Mouse (Mus musculus) hindbrain, embryonic 10.5 days (tissue): ENCODE results near the gene Serpinb1c. TPM values are rescaled to one million over a fixed set of nuclear protein-coding genes. Genes with fewer than 3 reads are reported as not detected.
"Not testable (repeated sequence)": the region's sequence is repeated elsewhere in the genome, so short reads cannot be mapped to it uniquely, and the experiment has no call there.

ENCODE experiments used
- DNase-seq: peaks from one replicate; pipeline ENCODE4 v3.0.0-alpha.2; 2017; ENCODE audit warnings: low spot score
- H3K27ac ChIP-seq: fragments of 300-500 bp; sonication (generic); 2 replicates; pipeline ENCODE4 v1.5.1; 2016; ENCODE audit warnings: mild to moderate bottlenecking, moderate library complexity
- H3K27me3 ChIP-seq: fragments of 300-500 bp; sonication (generic); 2 replicates; pipeline ENCODE4 v1.6.1; 2016; ENCODE audit warnings: mild to moderate bottlenecking; ENCODE audit not compliant: poor library complexity, insufficient read depth, severe bottlenecking
- H3K36me3 ChIP-seq: fragments of 300-500 bp; sonication (generic); 2 replicates; pipeline ENCODE4 v1.6.1; 2016; ENCODE audit warnings: mild to moderate bottlenecking, moderate library complexity
- H3K4me1 ChIP-seq: fragments of 300-500 bp; sonication (generic); replicated peaks from 2 replicates; pipeline ENCODE4 v1.6.1; 2016; ENCODE audit warnings: mild to moderate bottlenecking
- H3K4me3 ChIP-seq: fragments of 300-500 bp; sonication (generic); 2 replicates; pipeline ENCODE4 v1.5.1; 2016; ENCODE audit warnings: mild to moderate bottlenecking, moderate library complexity
- H3K9me3 ChIP-seq: fragments of 300-500 bp; sonication (generic); 2 replicates; pipeline ENCODE4 v1.6.1; 2016; ENCODE audit warnings: mild to moderate bottlenecking, moderate library complexity
- WGBS: fragments of 180-500 bp; shearing (Covaris S2); methylation state at CpG from one replicate; pipeline ENCODE4 v1.1.7; 2016; 5-methylcytosine and 5-hydroxymethylcytosine counted together
- polyA plus RNA-seq: library from polyadenylated mRNA; unstranded; fragments of >200 nt; fragmentation: Nextera tagmentation; extraction: Ambion mirVana; gene quantifications from 2 replicates; pipeline ENCODE4 v1.2.1, GENCODE M21; 2016

The Serpinb1c gene
- polyA plus RNA-seq, 1 experiment from 2014 or later, result not detected

- WGBS, result 20% methylated on average over 4 of the region's 4 CpGs
- peak; percentile 60 for DNase-seq
- Histone ChIP-seq H3K4me3 (no peak overlapping the region), H3K9me3 (no peaks in the 10 kb centered on the region), H3K27me3 (no peaks in the 10 kb centered on the region), H3K4me1 (no peaks in the 10 kb centered on the region), H3K36me3 (no peaks in the 10 kb centered on the region), H3K27ac (no peak overlapping the region)
These were observed 4.5 kb upstream of the Serpinb1c start for GRCm38 (mm10) chr13:32902481-32903015.

- peak; percentile 47 for DNase-seq
- Histone ChIP-seq H3K4me1 (no peaks in the 10 kb centered on the region), H3K4me3 (no peak overlapping the region), H3K9me3 (no peaks in the 10 kb centered on the region), H3K36me3 (no peaks in the 10 kb centered on the region), H3K27me3 (no peaks in the 10 kb centered on the region), H3K27ac (no peak overlapping the region)
- 27% methylated on average over 2 of the region's 2 CpGs for WGBS
These were observed 2.6 kb upstream of the Serpinb1c start for GRCm38 (mm10) chr13:32900639-32901038.

GRCm38 (mm10) chr13:32899114-32899513 lies 1.1 kb upstream of the Serpinb1c start:
- not testable (repeated sequence) for H3K4me3 ChIP-seq, H3K4me1 ChIP-seq, H3K36me3 ChIP-seq, H3K9me3 ChIP-seq, H3K27me3 ChIP-seq, DNase-seq, H3K27ac ChIP-seq
- 72% methylated on average over 2 of the region's 2 CpGs for WGBS

GRCm38 (mm10) chr13:32896931-32897330 lies 1.1 kb downstream of the Serpinb1c start:
- H3K9me3 ChIP-seq, result no peaks in the 10 kb centered on the region
- no peaks in the 10 kb centered on the region for H3K27me3 ChIP-seq
- H3K36me3 ChIP-seq, result no peaks in the 10 kb centered on the region
- 80% methylated on average over 4 of the region's 4 CpGs for WGBS
- no peaks in the 10 kb centered on the region for H3K4me1 ChIP-seq
- no peak overlapping the region for H3K4me3 ChIP-seq
- H3K27ac ChIP-seq, result no peak overlapping the region
- DNase-seq, result no peak

GRCm38 (mm10) chr13:32884755-32885154 lies 13.3 kb downstream of the Serpinb1c start:
- H3K36me3 ChIP-seq, result no peaks in the 10 kb centered on the region
- no peak overlapping the region for H3K27ac ChIP-seq
- H3K4me3 ChIP-seq, result no peak overlapping the region
- H3K27me3 ChIP-seq, result no peaks in the 10 kb centered on the region
- DNase-seq, result no peak
- no peaks in the 10 kb centered on the region for H3K4me1 ChIP-seq
- H3K9me3 ChIP-seq, result no peaks in the 10 kb centered on the region

- DNase-seq, result no peak
- H3K27ac ChIP-seq, result no peak overlapping the region
- 70% methylated on average over 1 of the region's 1 CpGs for WGBS
- H3K9me3 ChIP-seq, result peaks cover 3% of the 10 kb centered on the region; the same call in 1 of the 2 replicates
- no peak overlapping the region for H3K4me3 ChIP-seq
- H3K36me3 ChIP-seq, result no peaks in the 10 kb centered on the region
- no peaks in the 10 kb centered on the region for H3K4me1 ChIP-seq
- no peaks in the 10 kb centered on the region for H3K27me3 ChIP-seq
These were observed 24.1 kb downstream of the Serpinb1c start for GRCm38 (mm10) chr13:32873862-32874261.

- 82% methylated on average over 5 of the region's 5 CpGs for WGBS
- H3K4me3 ChIP-seq, result no peak overlapping the region
- no peaks in the 10 kb centered on the region for H3K36me3 ChIP-seq
- H3K9me3 ChIP-seq, result no peaks in the 10 kb centered on the region
- no peak for DNase-seq
- H3K27me3 ChIP-seq, result no peaks in the 10 kb centered on the region
- no peak overlapping the region for H3K27ac ChIP-seq
- no peaks in the 10 kb centered on the region for H3K4me1 ChIP-seq
These were observed 29.2 kb downstream of the Serpinb1c start for GRCm38 (mm10) chr13:32868843-32869242.

GRCm38 (mm10) chr13:32868233-32868632 lies 29.8 kb downstream of the Serpinb1c start:
- H3K36me3 ChIP-seq, H3K27ac ChIP-seq, H3K4me3 ChIP-seq, H3K9me3 ChIP-seq, DNase-seq, H3K27me3 ChIP-seq, H3K4me1 ChIP-seq: not testable (repeated sequence)
- 85% methylated on average over 4 of the region's 4 CpGs for WGBS

GRCm38 (mm10) chr13:32867030-32867429 lies 31.0 kb downstream of the Serpinb1c start:
- no peak for DNase-seq
- no peak overlapping the region for H3K27ac ChIP-seq

GRCm38 (mm10) chr13:32866484-32866883 lies 31.5 kb downstream of the Serpinb1c start:
- no peaks in the 10 kb centered on the region for H3K9me3 ChIP-seq
- no peak overlapping the region for H3K27ac ChIP-seq
- no peaks in the 10 kb centered on the region for H3K27me3 ChIP-seq
- H3K4me1 ChIP-seq, result no peaks in the 10 kb centered on the region
- peak; percentile 65 for DNase-seq
- no peaks in the 10 kb centered on the region for H3K36me3 ChIP-seq
- WGBS, result 8% methylated on average over 9 of the region's 9 CpGs
- H3K4me3 ChIP-seq, result no peak overlapping the region

More at GRCm38 (mm10) chr13:32867030-32867429, 31.0 kb downstream of the Serpinb1c start:
- H3K4me1 ChIP-seq, result no peaks in the 10 kb centered on the region
- H3K36me3 ChIP-seq, result no peaks in the 10 kb centered on the region
- H3K9me3 ChIP-seq, result no peaks in the 10 kb centered on the region
- H3K27me3 ChIP-seq, result no peaks in the 10 kb centered on the region
- WGBS, result 59% methylated on average over 2 of the region's 2 CpGs
- no peak overlapping the region for H3K4me3 ChIP-seq

GRCm38 (mm10) chr13:32865591-32865990 lies 32.4 kb downstream of the Serpinb1c start:
- DNase-seq, result no peak
- no peak overlapping the region for H3K4me3 ChIP-seq
- no peaks in the 10 kb centered on the region for H3K27me3 ChIP-seq
- H3K36me3 ChIP-seq, result no peaks in the 10 kb centered on the region
- no peaks in the 10 kb centered on the region for H3K4me1 ChIP-seq
- 77% methylated on average over 2 of the region's 2 CpGs for WGBS
- no peaks in the 10 kb centered on the region for H3K9me3 ChIP-seq
- no peak overlapping the region for H3K27ac ChIP-seq

GRCm38 (mm10) chr13:32864529-32864928 lies 33.5 kb downstream of the Serpinb1c start:
- not testable (repeated sequence) for DNase-seq, H3K27ac ChIP-seq, H3K9me3 ChIP-seq, H3K27me3 ChIP-seq, H3K4me3 ChIP-seq, H3K36me3 ChIP-seq, H3K4me1 ChIP-seq
- WGBS, result 85% methylated on average over 3 of the region's 3 CpGs

GRCm38 (mm10) chr13:32863456-32863855 lies 34.6 kb downstream of the Serpinb1c start:
- Histone ChIP-seq H3K36me3 (no peaks in the 10 kb centered on the region), H3K4me3 (no peak overlapping the region), H3K27me3 (no peaks in the 10 kb centered on the region), H3K9me3 (no peaks in the 10 kb centered on the region), H3K4me1 (no peaks in the 10 kb centered on the region), H3K27ac (no peak overlapping the region)
- DNase-seq, result no peak

- no peak overlapping the region for H3K27ac ChIP-seq
- H3K9me3 ChIP-seq, result no peaks in the 10 kb centered on the region
- no peaks in the 10 kb centered on the region for H3K4me1 ChIP-seq
- WGBS, result 86% methylated on average over 3 of the region's 3 CpGs
- no peaks in the 10 kb centered on the region for H3K27me3 ChIP-seq
- H3K36me3 ChIP-seq, result no peaks in the 10 kb centered on the region
- no peak overlapping the region for H3K4me3 ChIP-seq
- no peak for DNase-seq
These were observed 37.2 kb downstream of the Serpinb1c start for GRCm38 (mm10) chr13:32860821-32861220.
